Mouse (Mus musculus): Measurements from ENCODE around the gene Zbtb24. TPM values are rescaled to one million over a fixed set of nuclear protein-coding genes. Genes with fewer than 3 reads are reported as not detected.

Gene Zbtb24
- total RNA-seq, 2 experiments from 2014 or later, result 8.6 to 8.9 TPM

DNA sequence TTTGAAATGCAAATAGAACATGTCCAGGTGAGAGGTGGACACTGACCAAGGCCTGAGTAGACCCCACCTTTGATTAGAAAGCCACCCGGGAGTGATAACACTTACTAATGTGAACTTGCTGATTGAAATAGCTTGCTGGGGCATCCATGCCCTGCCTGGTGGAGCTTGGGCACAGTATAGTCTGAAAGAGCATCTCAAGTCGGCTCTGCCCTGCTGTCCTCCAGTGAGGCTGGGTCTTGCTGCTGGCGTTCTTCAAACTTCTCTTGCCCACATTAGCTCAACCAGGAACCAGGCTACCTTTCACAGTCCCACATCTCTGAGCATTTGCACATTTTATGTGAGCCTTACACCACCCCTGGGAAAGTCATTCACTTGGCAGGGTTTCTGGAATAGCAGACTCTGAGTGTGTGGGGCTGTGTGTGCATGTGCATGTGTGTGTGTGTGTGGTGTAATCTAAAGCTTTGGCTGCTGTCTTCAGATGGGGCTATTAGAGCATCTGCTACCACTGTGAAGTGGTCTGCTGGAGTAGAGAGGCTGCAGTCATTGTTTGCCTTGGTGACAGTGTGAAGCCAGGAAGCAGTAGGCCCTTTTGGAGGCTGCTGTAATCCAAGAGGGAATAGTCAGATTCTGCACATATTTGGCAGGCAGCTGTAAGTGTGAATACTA, 11.0 kb downstream of the Zbtb24 start:
- DNase-seq, result no peak
- intact Hi-C loops (cut with DNase I), result no loop called here

DNA sequence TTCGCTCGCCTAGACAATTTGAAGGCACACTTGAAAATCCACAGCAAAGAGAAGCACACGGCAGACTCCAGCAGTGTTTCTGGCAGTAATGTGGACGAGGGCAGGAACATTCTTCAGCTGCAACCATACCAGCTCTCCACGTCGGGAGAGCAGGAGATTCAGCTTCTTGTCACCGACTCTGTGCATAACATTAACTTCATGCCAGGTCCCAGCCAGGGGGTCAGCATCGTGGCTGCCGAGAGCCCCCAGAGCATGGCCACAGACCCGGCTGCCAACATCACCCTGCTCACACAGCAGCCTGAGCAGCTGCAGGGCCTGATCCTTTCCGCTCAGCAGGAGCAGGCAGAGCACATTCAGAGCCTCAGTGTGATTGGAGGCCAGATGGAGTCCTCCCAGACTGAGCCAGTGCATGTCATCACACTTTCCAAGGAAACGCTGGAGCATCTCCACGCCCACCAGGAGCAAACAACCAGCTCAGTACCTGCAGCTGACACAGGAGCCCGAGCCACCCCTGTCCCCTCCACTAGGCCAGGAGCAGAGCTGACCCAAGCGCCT, 14.3 kb downstream of the Zbtb24 start:
- intact Hi-C loops (cut with DNase I), result no loop called here
- no peak for DNase-seq

DNA sequence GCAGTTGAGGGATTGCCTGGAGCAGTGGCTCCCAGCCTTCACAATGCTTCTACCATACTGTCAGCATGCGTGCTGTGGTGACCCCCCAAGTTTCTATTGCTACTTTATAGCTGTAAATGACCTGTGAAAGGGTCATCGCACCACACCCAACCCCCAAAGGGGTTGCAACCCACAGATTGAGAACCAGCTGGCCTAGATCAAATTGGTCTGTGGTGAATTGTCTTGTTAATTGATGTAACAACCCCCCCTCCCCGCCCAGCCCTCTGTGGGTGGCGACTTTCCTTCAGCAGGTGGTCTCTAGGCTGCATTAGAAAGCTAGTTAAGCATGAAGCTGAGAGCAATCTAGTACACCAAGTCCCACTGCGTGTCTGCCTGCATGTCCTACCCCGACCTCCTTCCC, 17.1 kb downstream of the Zbtb24 start:
- no peak for DNase-seq
- intact Hi-C loops (cut with DNase I), result no loop called here

DNA sequence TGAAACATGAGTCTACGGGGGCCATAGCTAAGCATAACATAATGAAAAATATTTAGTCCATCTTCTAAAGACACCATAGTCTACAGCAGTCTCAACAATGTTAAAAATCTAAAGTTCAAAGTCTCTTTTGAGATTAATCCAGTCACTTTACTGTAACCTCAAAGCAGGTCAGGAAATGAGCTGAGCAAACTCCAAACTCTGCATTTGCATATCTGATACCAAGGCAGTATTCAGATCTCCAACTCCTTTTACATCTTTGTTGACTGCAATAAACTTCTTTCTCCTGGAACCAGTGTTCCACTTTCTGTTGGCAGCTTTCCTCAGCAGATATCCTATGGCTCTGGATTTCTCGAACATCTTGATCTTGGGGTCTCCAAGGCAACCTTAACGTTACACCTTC, 20.5 kb downstream of the Zbtb24 start:
- no peak for DNase-seq
- intact Hi-C loops (cut with DNase I), result no loop called here

DNA sequence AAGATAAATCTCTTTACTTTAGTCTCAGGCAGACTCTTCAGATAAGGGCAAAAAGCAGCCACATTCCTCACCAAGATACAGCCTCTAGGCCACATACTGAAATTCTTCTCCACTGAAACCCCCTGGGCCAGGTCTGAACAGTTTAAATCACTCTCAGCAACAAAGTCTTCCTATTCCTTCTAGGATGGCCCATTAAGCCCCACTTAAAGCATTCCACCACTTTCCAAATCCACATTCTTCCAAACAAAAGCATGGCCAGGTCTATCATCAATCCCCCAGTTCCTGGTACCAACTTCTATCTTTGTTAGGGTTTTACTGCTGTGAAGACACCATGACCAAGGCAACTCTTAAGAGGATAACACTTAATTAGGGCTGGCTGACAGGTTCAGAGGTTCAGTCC, 22.4 kb downstream of the Zbtb24 start:
- no peak for DNase-seq
- intact Hi-C loops (cut with DNase I), result no loop called here

DNA sequence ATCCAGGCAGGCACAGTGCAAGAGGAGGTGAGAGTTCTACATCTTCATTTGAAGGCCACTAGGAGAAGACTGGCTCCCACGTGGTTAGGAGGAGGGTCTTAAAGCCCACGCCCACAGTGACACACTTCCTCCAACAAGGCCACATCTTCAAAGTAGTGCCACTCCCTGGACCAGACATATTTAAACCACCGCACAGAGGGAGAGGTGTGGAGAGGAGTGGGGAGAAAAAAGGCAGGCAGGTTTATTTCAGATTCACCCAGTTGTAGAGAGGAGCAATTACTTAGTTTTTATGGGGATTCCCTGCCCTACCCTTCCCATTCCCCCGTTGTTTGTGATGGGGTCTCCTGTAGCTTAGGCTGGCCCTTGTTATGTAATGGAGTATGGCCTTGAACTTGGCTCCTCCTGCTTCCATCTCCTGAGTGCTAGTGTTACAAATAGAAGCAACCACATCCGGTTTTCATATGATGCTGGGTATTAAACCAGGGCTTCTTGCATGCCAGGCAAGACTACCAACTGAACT, 22.8 kb downstream of the Zbtb24 start:
- intact Hi-C loops (cut with DNase I), result no loop called here

DNA sequence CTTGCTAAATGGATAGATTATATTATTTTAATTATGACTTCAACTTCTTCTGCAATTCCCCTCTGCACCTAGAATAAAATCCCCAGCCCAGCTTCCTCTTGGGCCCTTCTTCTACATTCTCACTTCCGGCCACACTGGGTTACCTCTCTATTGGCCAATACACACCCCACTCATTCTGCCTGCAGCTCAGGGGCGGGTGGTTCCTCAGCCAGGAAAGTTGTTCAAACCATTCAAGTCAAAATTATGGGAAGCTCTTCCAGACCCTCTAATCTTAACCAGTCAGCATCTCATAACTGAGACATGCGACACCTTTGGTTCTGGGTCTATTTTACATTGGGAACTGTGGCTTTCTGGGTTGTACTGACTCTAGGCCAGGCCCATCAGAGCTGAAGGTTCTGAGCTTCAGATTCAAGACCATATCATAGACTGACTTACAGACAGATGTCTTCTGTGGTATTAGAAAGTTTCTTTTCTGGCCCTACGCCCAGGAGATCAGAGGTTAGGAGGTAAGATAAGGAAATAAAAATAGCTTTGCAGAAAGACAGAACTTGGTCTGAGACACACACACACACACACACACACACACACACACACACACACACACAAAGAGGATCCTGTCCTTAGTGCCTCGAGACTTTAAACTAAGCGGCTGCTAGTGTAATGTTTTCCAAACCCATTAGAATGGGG, 23.7 kb downstream of the Zbtb24 start:
- intact Hi-C loops (cut with DNase I), result no loop called here
- peak; percentile 50 to 58 for DNase-seq

More for the DNA sequence above, 22.8 kb downstream of the Zbtb24 start:
- no peak for DNase-seq

DNA sequence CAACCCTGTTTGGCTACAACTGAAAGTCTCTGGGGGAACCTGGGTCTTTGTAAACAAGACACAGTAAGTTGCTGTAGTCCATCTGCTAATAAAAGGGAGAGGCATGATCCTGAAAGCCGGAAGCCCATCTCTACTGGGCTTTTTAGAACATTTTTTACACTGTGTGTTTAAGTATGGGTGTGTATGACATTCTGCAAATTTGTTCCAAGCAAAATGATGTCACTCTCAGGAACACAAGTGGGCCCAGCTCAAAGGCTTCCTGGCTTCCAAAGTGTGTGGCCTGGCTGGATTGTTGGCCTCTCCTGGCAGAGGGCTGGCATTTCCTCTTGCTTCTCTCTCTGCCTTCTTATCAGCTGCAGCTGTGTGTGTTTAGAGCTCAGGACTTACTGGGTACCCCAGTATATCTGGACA, 24.8 kb downstream of the Zbtb24 start:
- intact Hi-C loops (cut with DNase I), result no loop called here
- DNase-seq, result peak; percentile 36 to 62

DNA sequence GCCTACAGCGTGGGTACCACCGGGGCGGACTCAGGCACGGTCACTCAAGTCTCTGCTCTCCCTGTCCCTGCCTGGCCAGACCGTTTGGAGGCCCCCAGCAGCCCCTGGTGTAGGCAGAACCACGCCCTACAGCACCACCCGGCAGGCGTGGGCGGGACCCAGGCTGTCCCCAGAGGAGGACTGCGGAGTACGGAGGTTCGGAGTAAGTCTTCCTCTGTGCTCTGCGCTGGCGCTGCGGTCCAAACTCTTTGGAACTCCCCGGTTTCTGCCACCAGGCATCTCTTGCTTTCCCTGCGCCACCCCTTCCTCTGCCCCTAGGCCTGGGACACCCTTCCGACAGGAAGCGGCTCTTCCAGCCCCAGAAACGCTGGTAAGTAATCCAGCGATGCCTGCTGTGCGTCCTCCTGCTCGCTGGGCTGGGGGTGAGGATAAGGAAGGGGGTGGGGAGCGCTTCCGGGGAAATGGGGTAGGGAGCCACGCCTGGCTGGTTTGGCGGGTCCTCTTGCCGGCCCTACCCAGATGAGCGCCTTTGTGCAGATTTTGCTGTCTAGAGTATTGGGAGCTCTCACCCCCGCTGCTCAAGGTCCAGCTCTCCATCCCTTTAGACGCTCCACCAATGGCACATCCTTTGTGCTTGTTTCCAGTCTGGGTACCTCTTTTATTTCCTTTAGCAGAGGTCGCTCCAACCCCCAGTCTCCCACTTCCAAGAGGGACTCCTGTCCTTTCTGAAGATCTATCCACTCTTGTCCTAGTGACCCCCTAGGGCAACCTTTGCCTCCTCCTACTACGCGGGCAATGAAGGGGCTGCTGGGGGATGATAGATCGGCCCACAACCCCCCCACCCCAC, 26.2 kb downstream of the Zbtb24 start, which contains the start of gene Mical1:
TSS of gene Mical1 (plus strand) at position 144 of the 847 bp plus-strand sequence.
- DNase-seq, result peak; percentile 74 to 83
- intact Hi-C loops (cut with DNase I), result loop anchor here (1.0 to 2.0 kb wide), 2 partner anchors 13 to 26 kb away; no protein-coding TSS in a partner anchor

DNA sequence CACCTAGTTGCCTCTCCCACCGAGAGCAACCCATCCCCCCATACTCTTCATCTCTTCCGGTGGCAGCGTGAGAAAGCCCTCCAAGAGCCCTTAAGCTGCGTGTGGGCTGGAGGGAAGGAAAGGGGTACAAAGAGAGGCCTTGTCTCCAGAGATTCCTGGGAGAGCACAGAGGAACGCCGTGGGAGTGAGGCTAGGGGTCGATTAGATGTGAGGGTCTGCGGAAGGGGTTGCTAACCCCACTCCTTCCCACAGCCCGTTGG, 26.8 kb downstream of the Zbtb24 start:
- DNase-seq, result no peak
- intact Hi-C loops (cut with DNase I), result loop anchor here (2.0 kb wide), 1 partner anchor 26 kb away; no protein-coding TSS in a partner anchor

DNA sequence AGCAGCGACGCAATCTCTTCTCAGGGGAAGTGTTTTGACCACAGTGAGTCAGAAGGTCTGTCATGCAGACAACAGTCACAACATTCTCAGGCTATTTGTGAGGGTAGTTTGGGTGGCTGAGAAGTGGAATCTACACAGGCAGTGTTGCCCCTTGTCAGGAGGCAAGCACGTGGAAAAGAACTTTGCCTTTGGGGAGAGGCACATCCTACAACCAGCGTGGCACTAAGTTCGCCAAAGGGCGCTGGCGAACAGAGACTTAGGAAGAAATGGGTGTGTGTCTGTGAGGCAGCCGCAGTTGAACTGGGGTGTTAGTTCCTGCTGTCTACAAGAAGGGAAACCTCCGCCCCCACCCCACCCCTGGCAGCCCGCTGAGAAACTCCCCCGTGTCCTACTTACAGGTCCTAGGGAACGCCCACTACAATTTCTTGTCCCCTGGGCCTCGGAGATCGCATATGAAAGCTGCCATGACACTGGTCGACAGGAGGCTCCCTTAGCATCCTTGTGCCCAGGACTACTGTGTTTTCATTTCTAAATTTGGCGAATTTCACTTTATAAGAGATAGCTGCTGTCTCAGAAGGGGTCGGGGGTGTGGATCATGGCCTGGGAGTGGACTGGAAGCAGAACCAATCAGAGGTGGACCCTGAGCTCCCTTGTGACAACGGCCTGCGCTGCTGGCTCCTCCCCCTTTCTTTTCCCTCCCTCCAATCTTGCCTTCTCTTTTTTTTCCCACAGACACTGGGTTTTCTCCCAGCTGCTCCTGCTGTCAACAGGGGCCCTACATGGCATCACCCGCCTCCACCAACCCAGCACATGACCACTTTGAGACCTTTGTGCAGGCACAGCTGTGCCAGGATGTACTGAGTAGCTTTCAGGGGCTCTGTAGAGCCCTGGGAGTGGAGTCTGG, 27.3 kb downstream of the Zbtb24 start:
- intact Hi-C loops (cut with DNase I), result loop anchor here (2.0 kb wide), 1 partner anchor 25 kb away; no protein-coding TSS in a partner anchor
- peak; percentile 61 to 74 for DNase-seq

DNA sequence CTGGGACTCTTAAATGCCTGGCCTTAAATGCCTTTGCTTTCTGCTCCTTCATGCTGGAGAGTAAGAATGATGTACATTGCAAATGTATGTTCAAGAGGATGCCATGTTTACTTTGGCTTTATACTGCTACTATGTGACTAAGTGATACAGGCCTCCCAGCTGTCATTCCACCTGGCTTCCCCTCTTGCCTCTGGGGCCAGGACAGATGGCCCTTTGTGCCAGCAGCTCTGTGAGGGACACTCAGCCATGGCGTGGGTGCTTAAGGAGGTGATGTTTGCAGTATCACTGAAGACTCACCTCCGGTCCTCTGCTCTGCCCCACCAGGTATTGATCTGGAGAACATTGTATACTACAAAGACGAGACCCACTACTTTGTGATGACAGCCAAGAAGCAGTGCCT, 29.8 kb downstream of the Zbtb24 start:
- intact Hi-C loops (cut with DNase I), result no loop called here
- no peak for DNase-seq

DNA sequence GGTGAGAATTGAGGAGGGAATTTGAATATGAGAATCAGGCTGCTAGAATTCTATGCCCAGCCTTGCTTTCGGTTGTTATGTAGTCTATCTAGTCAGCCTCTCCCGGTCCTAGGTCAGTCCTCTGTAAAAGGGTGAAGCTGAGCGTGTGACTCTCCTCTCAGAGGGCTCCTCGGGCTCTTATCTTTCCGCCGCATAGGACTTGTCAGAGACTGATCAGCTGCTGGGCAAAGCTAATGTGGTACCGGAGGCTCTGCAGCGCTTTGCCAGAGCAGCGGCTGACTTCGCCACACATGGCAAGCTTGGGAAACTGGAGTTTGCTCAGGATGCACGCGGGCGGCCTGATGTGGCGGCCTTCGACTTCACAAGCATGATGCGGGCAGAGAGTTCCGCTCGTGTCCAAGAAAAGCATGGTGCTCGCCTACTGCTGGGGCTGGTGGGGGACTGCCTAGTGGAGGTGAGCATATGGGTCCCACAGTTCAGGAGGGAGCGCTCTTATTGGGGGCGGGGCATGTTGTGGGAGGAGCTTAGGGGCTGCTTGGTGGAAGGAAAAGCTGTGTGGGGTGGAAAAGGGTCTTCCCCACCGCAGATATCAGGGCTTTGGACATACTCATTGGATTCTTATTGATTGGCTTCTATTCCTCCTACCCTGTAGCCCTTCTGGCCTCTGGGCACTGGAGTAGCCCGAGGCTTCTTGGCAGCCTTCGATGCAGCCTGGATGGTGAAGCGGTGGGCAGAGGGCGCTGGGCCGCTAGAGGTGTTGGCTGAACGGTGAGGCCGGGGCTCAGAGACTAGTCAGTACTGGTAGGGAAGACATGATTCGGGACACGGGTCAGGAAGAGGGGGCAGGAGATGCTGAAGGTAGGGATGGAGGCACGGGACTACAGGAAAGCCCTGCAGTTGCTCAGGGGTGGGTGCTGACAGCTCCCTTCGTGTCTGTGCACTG, 31.0 kb downstream of the Zbtb24 start:
- intact Hi-C loops (cut with DNase I), result no loop called here
- DNase-seq, result no peak

DNA sequence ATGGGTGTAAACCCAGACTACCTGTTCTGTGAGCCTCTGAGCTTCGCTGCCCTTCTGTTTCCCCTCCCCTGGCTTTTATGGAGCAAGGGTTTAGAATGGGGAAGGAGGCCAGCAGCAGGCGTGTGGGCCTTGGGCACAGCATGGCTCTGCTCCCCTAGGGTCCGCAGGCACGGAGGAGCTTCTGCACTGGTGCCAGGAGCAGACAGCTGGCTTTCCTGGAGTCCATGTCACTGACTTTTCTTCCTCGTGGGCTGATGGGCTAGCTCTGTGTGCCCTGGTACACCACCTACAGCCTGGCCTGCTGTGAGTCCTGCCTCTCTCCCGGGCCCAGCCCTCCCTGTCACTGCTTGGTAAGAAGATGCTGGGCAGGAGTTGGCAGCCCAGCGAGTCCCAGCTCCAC, 32.3 kb downstream of the Zbtb24 start:
- no peak for DNase-seq
- intact Hi-C loops (cut with DNase I), result no loop called here

DNA sequence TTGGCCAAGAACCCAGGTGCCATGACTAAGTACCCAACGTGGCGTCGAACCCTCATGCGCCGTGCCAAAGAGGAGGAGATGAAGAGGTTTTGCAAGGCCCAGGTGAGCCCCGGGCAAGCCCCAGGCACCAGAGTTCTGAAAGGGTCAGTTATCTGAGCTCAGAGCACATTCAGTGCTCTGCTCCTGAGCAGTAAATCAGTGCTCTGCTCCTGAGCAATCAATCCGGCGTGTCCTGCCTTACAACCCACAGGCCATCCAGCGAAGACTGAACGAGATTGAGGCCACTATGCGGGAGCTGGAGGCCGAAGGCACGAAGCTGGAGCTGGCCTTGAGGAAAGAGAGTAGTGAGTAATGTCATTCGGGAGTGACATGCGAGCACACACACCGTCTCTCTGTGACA, 35.6 kb downstream of the Zbtb24 start:
- no peak for DNase-seq
- intact Hi-C loops (cut with DNase I), result no loop called here

DNA sequence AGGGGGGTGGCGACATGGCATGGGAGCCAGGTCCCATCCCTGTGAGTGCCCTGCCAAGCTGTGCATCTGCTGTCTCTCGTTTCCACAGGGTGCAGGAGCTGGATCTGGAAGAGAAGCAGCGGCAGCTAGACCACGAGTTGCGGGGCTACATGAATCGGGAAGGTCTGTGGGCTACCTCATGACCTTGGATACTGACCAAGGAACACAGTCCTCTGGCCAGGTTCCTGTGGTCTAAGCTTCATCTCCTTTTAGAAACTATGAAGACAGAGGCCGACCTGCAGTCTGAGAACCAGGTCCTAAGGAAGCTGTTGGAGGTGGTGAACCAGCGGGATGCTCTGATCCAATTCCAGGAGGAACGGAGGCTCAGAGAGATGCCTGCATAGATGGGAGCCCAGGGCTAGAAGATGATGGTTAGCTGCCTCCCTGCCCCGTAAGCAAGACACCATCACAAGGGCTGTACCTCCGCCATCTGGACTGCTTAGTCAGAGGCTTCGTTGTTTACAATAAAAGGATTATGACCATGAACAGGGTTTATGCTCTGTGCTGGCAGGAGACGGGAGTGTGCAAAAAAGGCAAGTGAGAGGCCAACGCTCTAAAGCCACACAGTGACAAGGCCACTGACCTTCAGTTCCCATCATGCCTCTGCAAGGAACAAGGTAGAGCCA, 36.5 kb downstream of the Zbtb24 start:
- intact Hi-C loops (cut with DNase I), result no loop called here
- no peak for DNase-seq

DNA sequence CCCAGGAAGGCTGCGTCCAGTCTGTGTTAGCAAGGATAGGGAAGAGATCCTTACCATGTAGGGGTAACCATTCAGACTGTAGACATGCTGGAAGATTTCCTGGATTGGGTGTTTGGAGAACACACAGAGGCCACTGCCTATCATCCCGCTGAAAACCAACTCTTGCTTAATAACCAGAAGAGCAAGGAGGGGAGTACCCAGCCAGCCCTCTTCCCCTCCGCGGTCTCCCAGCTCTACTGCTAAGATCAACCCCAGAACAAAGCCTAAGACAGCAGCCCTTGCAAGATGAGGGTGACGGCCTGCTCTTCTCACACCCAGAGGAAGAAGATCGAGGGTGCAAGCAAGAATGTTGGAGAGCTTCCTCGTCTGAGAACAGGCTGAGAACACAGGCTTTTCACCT, 38.7 kb downstream of the Zbtb24 start:
- no peak for DNase-seq
- intact Hi-C loops (cut with DNase I), result loop anchor here (1.0 kb wide), 1 partner anchor 13 kb away; the partner anchor contains the start of gene Mical1

DNA sequence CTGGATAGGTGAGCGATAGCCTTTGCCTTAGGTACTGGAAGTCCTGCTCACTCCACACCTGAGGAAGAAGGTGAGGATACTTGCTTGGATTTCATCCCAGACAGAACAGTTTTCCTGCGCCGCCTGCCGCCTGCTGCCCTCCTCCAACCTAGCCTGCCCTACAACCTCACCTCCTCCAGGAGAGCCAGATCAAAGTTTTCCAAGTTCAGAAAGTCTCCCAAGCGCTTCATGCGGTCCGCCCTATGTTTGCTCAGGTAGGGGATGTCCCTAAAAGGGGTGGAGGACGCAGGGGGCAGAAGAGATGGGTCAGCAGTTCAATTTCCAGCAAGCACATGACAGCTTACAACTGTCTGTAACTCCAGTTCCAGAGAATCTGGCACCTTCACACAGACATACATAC, 39.1 kb downstream of the Zbtb24 start:
- DNase-seq, result peak in 1 of 2 experiments; percentile 36
- intact Hi-C loops (cut with DNase I), result loop anchor here (1.0 kb wide), 1 partner anchor 13 kb away; the partner anchor contains the start of gene Mical1
